Mouse (Mus musculus): Measurements from ENCODE around the gene Prdm16. TPM values are rescaled to one million over a fixed set of nuclear protein-coding genes. Genes with fewer than 3 reads are reported as not detected.
A peak's percentile ranks its signal among the peaks of the same experiment; 100 is the strongest.

Gene Prdm16
- total RNA-seq, 1 experiment from 2014 or later = 6.5 TPM

GRCm38 (mm10) chr4:154512518-154513090 is 124.1 kb downstream of the Prdm16 start:
- no peak for DNase-seq

GRCm38 (mm10) chr4:154511767-154512166 is 124.9 kb downstream of the Prdm16 start:
- no peak for DNase-seq

- DNase-seq = peak; percentile 22
These were observed 129.8 kb downstream of the Prdm16 start for GRCm38 (mm10) chr4:154506774-154507435.

- no peak for DNase-seq
These were observed 131.4 kb downstream of the Prdm16 start for GRCm38 (mm10) chr4:154505313-154505712.

GRCm38 (mm10) chr4:154503260-154503829 is 133.3 kb downstream of the Prdm16 start:
- no peak for DNase-seq

GRCm38 (mm10) chr4:154502403-154503000 is 134.2 kb downstream of the Prdm16 start:
- DNase-seq = no peak

GRCm38 (mm10) chr4:154500695-154501094 is 136.0 kb downstream of the Prdm16 start:
- no peak for DNase-seq

GRCm38 (mm10) chr4:154499701-154500523 is 136.8 kb downstream of the Prdm16 start:
- peak; percentile 51 for DNase-seq

- no peak for DNase-seq
These were observed 139.1 kb downstream of the Prdm16 start for GRCm38 (mm10) chr4:154497423-154498175.

GRCm38 (mm10) chr4:154496991-154497390 is 139.7 kb downstream of the Prdm16 start:
- DNase-seq = peak; percentile 95

- no peak for DNase-seq
These were observed 140.2 kb downstream of the Prdm16 start for GRCm38 (mm10) chr4:154496522-154496921.

GRCm38 (mm10) chr4:154493996-154494395 is 142.7 kb downstream of the Prdm16 start:
- DNase-seq = no peak

- no peak for DNase-seq
These were observed 144.0 kb downstream of the Prdm16 start for GRCm38 (mm10) chr4:154492714-154493121.

GRCm38 (mm10) chr4:154492268-154492667 is 144.4 kb downstream of the Prdm16 start:
- no peak for DNase-seq

GRCm38 (mm10) chr4:154488031-154488430 is 148.6 kb downstream of the Prdm16 start:
- DNase-seq = no peak

GRCm38 (mm10) chr4:154482695-154483094 is 154.0 kb downstream of the Prdm16 start:
- no peak for DNase-seq

GRCm38 (mm10) chr4:154481771-154482637 is 154.7 kb downstream of the Prdm16 start:
- no peak for DNase-seq

- DNase-seq = no peak
These were observed 156.0 kb downstream of the Prdm16 start for GRCm38 (mm10) chr4:154480544-154481260.

GRCm38 (mm10) chr4:154480143-154480542 is 156.5 kb downstream of the Prdm16 start:
- no peak for DNase-seq
